Mouse (Mus musculus) liver, embryonic 14.5 days (tissue): Measurements from ENCODE around the gene Etv6. TPM values are rescaled to one million over a fixed set of nuclear protein-coding genes. Genes with fewer than 3 reads are reported as not detected.
A peak's percentile ranks its signal among the peaks of the same experiment; 100 is the strongest.

ENCODE experiments used
- ATAC-seq: fragments of 200-750 bp; cut with Nextera tagmentation; 2 replicates; pipeline ENCODE4 v1.8.0; 2017; ENCODE audit warnings: moderate number of reproducible peaks, mild to moderate bottlenecking, moderate library complexity; ENCODE audit not compliant: insufficient read depth
- DNase-seq, 3 experiments: peaks; one replicate each; pipeline ENCODE4 v3.0.0-alpha.2; 2012 to 2013; ENCODE audit warnings: low read depth in 3 of 3, low spot score in 3 of 3
- H3K27ac ChIP-seq: fragments of 300-500 bp; sonication (generic); 2 replicates; pipeline ENCODE4 v1.5.1; 2014; ENCODE audit warnings: moderate library complexity, mild to moderate bottlenecking, control low read depth, inconsistent platforms
- H3K27me3 ChIP-seq: fragments of 300-500 bp; sonication (generic); 2 replicates; pipeline ENCODE4 v1.6.1; 2014; ENCODE audit warnings: mild to moderate bottlenecking, low read length, moderate library complexity; ENCODE audit not compliant: control insufficient read depth, insufficient read depth
- H3K36me3 ChIP-seq: fragments of 300-500 bp; sonication (generic); replicated peaks from 2 replicates; pipeline ENCODE4 v1.6.1; 2014; ENCODE audit warnings: low read depth; ENCODE audit not compliant: control insufficient read depth, insufficient read depth
- H3K4me1 ChIP-seq, 2 experiments: fragments of 200-500 bp in 1 of 2; fragments of 300-500 bp in 1 of 2; sonication (generic) in 1 of 2; replicated peaks; 2 replicates each; pipeline ENCODE4 v1.6.1; 2012 to 2014; ENCODE audit warnings: antibody characterized with exemption in 1 of 2, inconsistent platforms in 1 of 2, low read length in 1 of 2; ENCODE audit not compliant: control insufficient read depth in 2 of 2, insufficient read depth in 2 of 2
- H3K4me2 ChIP-seq: fragments of 300-500 bp; sonication (generic); 2 replicates; pipeline ENCODE4 v1.6.1; 2014; ENCODE audit warnings: low read depth, mild to moderate bottlenecking, control low read depth, moderate library complexity
- H3K4me3 ChIP-seq, 2 experiments: fragments of 200-500 bp in 1 of 2; fragments of 300-500 bp in 1 of 2; sonication (generic) in 1 of 2; 2 replicates each; pipeline ENCODE4 v1.5.1; 2012 to 2014; ENCODE audit warnings: low read depth in 2 of 2, low read length in 2 of 2, mild to moderate bottlenecking in 2 of 2, control low read depth in 1 of 2, inconsistent platforms in 1 of 2, moderate library complexity in 1 of 2; ENCODE audit not compliant: insufficient read depth in 1 of 2
- H3K9ac ChIP-seq: fragments of 300-500 bp; sonication (generic); replicated peaks from 2 replicates; pipeline ENCODE4 v1.6.1; 2014; ENCODE audit warnings: mild to moderate bottlenecking, control low read depth, moderate library complexity
- H3K9me3 ChIP-seq: fragments of 300-500 bp; sonication (generic); 2 replicates; pipeline ENCODE4 v1.6.1; 2016; ENCODE audit warnings: low read length, mixed read lengths; ENCODE audit not compliant: control insufficient read depth
- CTCF ChIP-seq: IDR thresholded peaks from 2 replicates; pipeline ENCODE4 v1.5.1; 2016; ENCODE audit warnings: antibody characterized with exemption, low read depth, control low read depth
- EP300 ChIP-seq: IDR thresholded peaks from 2 replicates; pipeline ENCODE4 v1.6.1; 2016; ENCODE audit warnings: antibody characterized with exemption, low read depth
- WGBS: fragments of 180-500 bp; shearing (Covaris S2); extraction: QIAGEN DNeasy Blood & Tissue Kit; methylation state at CpG from one replicate; pipeline ENCODE4 v1.1.7; 2014; ENCODE audit not compliant: insufficient replicate concordance; 5-methylcytosine and 5-hydroxymethylcytosine counted together
- polyA plus RNA-seq, 2 experiments: library from polyadenylated mRNA; depleted of rRNA in 1 of 2; stranded (reverse) in 1 of 2; unstranded in 1 of 2; fragments of >200 nt; fragmentation: Nextera tagmentation in 1 of 2; extraction: Ambion mirVana in 1 of 2; gene quantifications; 2 replicates each; pipeline versions ENCODE4 v1.2.1 to v1.2.3; 2012 to 2014

The Etv6 gene
- polyA plus RNA-seq, 2 experiments = 2.6 to 3.0 TPM

GRCm38 (mm10) chr6:134238455-134238854 lies 203.0 kb downstream of the Etv6 start:
- 53% methylated on average over 9 of the region's 9 CpGs for WGBS
- Histone ChIP-seq H3K4me2 (no peak overlapping the region), H3K9me3 (no peaks in the 10 kb centered on the region), H3K9ac (no peak overlapping the region), H3K4me3 (no peak overlapping the region), H3K36me3 (no peaks in the 10 kb centered on the region), H3K4me1 (0 out of 4 replicates have a peak, but pooled peaks cover 0 to 2% of the 10 kb centered on the region in 2 experiments), H3K27me3 (no peaks in the 10 kb centered on the region), H3K27ac (no peak overlapping the region)
- TF ChIP-seq CTCF = no peak
- no peak for TF ChIP-seq EP300
- ATAC-seq = no peak
- DNase-seq = no peak

GRCm38 (mm10) chr6:134240988-134241387 lies 205.5 kb downstream of the Etv6 start:
- ATAC-seq = no peak
- TF ChIP-seq EP300 (no peak), CTCF (peak; percentile 64)
- 69% methylated on average over 4 of the region's 4 CpGs for WGBS

GRCm38 (mm10) chr6:134243119-134243518 lies 207.6 kb downstream of the Etv6 start:
- Histone ChIP-seq H3K4me3 (no peak overlapping the region), H3K9me3 (no peaks in the 10 kb centered on the region), H3K4me1 (0 out of 4 replicates have a peak, but pooled peaks cover 0 to 2% of the 10 kb centered on the region in 2 experiments), H3K27ac (no peak overlapping the region), H3K9ac (no peak overlapping the region), H3K36me3 (no peaks in the 10 kb centered on the region), H3K4me2 (no peak overlapping the region), H3K27me3 (no peaks in the 10 kb centered on the region)
- TF ChIP-seq EP300 (no peak), CTCF (no peak)
- ATAC-seq = no peak
- 48% methylated on average over 3 of the region's 3 CpGs for WGBS
- DNase-seq = no peak

More at GRCm38 (mm10) chr6:134240988-134241387, 205.5 kb downstream of the Etv6 start:
- H3K4me3 ChIP-seq = no peak overlapping the region
- H3K27me3 ChIP-seq = no peaks in the 10 kb centered on the region
- H3K36me3 ChIP-seq = no peaks in the 10 kb centered on the region
- no peak for DNase-seq
- H3K9me3 ChIP-seq = no peaks in the 10 kb centered on the region
- H3K9ac ChIP-seq = no peak overlapping the region
- no peak overlapping the region for H3K4me2 ChIP-seq
- no peak overlapping the region for H3K27ac ChIP-seq
- H3K4me1 ChIP-seq = 0 out of 4 replicates have a peak, but pooled peaks cover 0 to 2% of the 10 kb centered on the region in 2 experiments

- no peak overlapping the region for H3K9ac ChIP-seq
- H3K27me3 ChIP-seq = no peaks in the 10 kb centered on the region
- DNase-seq (no peak), ATAC-seq (no peak)
- no peaks in the 10 kb centered on the region for H3K9me3 ChIP-seq
- no peak overlapping the region for H3K4me3 ChIP-seq
- H3K4me2 ChIP-seq = no peak overlapping the region
- 53% methylated on average over 4 of the region's 4 CpGs for WGBS
- 0 out of 4 replicates have a peak, but pooled peaks cover 0 to 2% of the 10 kb centered on the region in 2 experiments for H3K4me1 ChIP-seq
- no peaks in the 10 kb centered on the region for H3K36me3 ChIP-seq
- no peak for TF ChIP-seq CTCF
- no peak overlapping the region for H3K27ac ChIP-seq
These were observed 208.0 kb downstream of the Etv6 start for GRCm38 (mm10) chr6:134243546-134243945.

GRCm38 (mm10) chr6:134244071-134244470 lies 208.6 kb downstream of the Etv6 start:
- H3K9ac ChIP-seq = no peak overlapping the region
- 0 out of 4 replicates have a peak, but pooled peaks cover 0 to 2% of the 10 kb centered on the region in 2 experiments for H3K4me1 ChIP-seq
- no peaks in the 10 kb centered on the region for H3K27me3 ChIP-seq
- H3K4me3 ChIP-seq = no peak overlapping the region
- WGBS = 68% methylated on average over 4 of the region's 4 CpGs
- no peak for TF ChIP-seq EP300
- TF ChIP-seq CTCF = no peak
- H3K9me3 ChIP-seq = no peaks in the 10 kb centered on the region
- H3K27ac ChIP-seq = no peak overlapping the region
- no peak overlapping the region for H3K4me2 ChIP-seq
- ATAC-seq (no peak), DNase-seq (no peak)
- H3K36me3 ChIP-seq = no peaks in the 10 kb centered on the region
